Mouse (Mus musculus) macrophage (primary cell): ENCODE results near the gene Med13. TPM values are rescaled to one million over a fixed set of nuclear protein-coding genes. Genes with fewer than 3 reads are reported as not detected.

Experiments used
- H3K27ac ChIP-seq: fragments of 350-480 bp; formaldehyde crosslinking; 2 replicates; pipeline ENCODE4 v1.9.0; 2021
- H3K36me3 ChIP-seq: fragments of 350-480 bp; formaldehyde crosslinking; 2 replicates; pipeline ENCODE4 v1.9.0; 2021; ENCODE audit errors: inconsistent target
- H3K4me3 ChIP-seq: fragments of 350-480 bp; formaldehyde crosslinking; 2 replicates; pipeline ENCODE4 v1.9.0; 2021; ENCODE audit errors: inconsistent target
- H3K79me2 ChIP-seq: fragments of 350-480 bp; formaldehyde crosslinking; 2 replicates; pipeline ENCODE4 v1.9.0; 2021; ENCODE audit errors: inconsistent target
- WGBS: methylation state at CpG from one replicate; pipeline ENCODE4 v1.1.7; 2026; ENCODE audit warnings: inconsistent platforms; ENCODE audit not compliant: missing documents; 5-methylcytosine and 5-hydroxymethylcytosine counted together
- polyA plus RNA-seq: library from polyadenylated mRNA; stranded (reverse); fragments of 250-400 nt; gene quantifications from 3 replicates; pipeline ENCODE4 v1.2.4, GENCODE M21; 2018; ENCODE audit warnings: inconsistent platforms
- total RNA-seq, 78 experiments: library from RNA; depleted of rRNA; stranded (reverse); fragments of 250-400 nt; gene quantifications; 1 replicate in 9 of 78; 2 replicates in 24 of 78; 3 replicates in 43 of 78; 4 replicates in 2 of 78; pipeline ENCODE4 v1.2.4; 2018; ENCODE audit warnings: inconsistent platforms in 56 of 78

Gene Med13
- 100 to 1,000 TPM in 23 of 26 experiments, 10 to 100 TPM in 3; 94.3 to 231 (median 129) TPM for total RNA-seq (2018; cell fraction: chromatin; rRNA removed)
- total RNA-seq (2018; cell fraction: cytosol; rRNA removed): 10 to 100 TPM; 38.9 to 72.7 (median 46.9) TPM
- total RNA-seq (2018; cell fraction: nucleus; rRNA removed): 100 to 1,000 TPM in 15 of 26 experiments, 10 to 100 TPM in 11; 75.1 to 164 (median 108) TPM
- polyA plus RNA-seq: 16.0 to 22.3 TPM (median 17.4 TPM) in 3 replicates

GRCm38 (mm10) chr11:86356854-86357788 lies at the start of gene Med13:
TSS of gene Med13 (minus strand) at chr11:86357602.
- 1% methylated on average over 62 of the region's 81 CpGs for WGBS
- Histone ChIP-seq H3K79me2 (peaks cover 50% of the 10 kb centered on the region), H3K36me3 (no peaks in the 10 kb centered on the region; the same call in 1 of the 2 replicates)

DNA sequence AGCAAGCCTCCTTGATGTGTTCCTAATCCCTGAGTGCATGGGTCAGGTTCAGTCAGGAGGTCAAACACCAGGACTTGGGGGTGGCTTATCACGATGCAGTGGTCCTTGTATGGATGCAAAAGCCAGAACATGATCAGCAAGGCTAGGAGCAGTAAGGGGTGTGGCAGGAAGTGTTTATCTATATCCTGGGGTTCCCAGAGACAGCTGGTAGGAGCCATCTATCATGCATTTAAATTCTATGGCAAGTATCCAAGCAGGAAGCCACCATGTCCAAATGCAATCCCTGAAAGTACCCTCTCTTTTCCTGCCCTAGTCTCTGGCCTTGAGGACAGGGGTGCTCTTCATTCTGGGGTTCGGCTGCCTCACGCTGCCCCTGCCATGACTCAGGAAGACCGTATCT lies 47.2 kb upstream of the Med13 start:
- Histone ChIP-seq H3K36me3 (no peaks in the 10 kb centered on the region), H3K27ac (no peak overlapping the region), H3K79me2 (no peaks in the 10 kb centered on the region), H3K4me3 (no peak overlapping the region)
- 88% methylated on average over 4 of the region's 4 CpGs for WGBS

More at GRCm38 (mm10) chr11:86356854-86357788, at the start of gene Med13:
- H3K27ac ChIP-seq: peak within 1 kb of the TSS; percentile 73
- peak within 1 kb of the TSS; percentile 63 for H3K4me3 ChIP-seq

- no peaks in the 10 kb centered on the region for H3K79me2 ChIP-seq
- no peak overlapping the region for H3K4me3 ChIP-seq
- 93% methylated on average over 2 of the region's 2 CpGs for WGBS
- H3K27ac ChIP-seq: no peak overlapping the region
- no peaks in the 10 kb centered on the region for H3K36me3 ChIP-seq
These were observed 46.4 kb upstream of the Med13 start for GRCm38 (mm10) chr11:86403845-86404244.

DNA sequence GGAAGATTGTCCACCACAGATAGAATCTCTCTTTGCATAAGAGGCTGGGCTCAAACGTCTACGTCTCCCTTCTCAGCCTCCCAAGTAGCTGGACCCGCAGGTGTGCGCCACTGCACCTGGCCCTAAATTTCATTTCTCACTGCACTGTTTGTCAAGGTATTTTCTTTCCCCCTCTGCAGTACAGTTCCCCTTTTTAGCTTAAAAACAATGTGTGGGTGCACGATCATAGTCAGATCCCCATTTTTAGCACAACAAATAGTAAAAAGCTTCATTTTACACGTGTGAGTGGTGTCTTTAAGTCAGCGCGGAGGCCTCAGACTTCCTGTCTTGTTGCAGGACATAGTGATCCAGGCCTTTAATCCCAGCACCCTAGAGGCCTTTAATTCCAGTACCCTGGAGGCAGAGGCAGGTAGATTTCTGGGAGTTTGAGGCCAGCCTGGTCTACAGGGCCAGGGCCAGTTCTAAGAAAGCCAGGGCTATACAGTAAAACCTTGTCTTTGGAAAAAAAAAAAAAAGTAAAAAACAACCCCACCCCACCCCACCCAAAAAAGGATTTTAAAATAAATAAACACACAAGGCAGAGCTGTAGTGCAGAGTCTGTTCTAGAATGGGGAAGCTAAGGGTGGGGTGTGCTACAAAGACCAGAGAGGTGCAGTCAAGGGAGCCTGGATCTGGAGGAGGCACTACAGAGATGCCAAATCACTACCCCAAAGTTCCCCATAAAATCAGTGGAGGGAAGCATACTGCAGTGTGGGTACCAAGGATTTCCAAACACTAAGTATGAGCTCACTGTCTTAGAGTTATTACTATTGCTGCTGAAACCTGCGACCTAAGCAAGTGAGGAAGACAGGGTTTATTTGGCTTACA lies 42.1 kb upstream of the Med13 start:
- 43% methylated on average over 9 of the region's 9 CpGs for WGBS
- Histone ChIP-seq H3K27ac (no peak overlapping the region), H3K36me3 (no peaks in the 10 kb centered on the region)

GRCm38 (mm10) chr11:86396950-86397594 lies 39.7 kb upstream of the Med13 start:
- no peaks in the 10 kb centered on the region for H3K79me2 ChIP-seq
- H3K4me3 ChIP-seq: no peak overlapping the region
- no peaks in the 10 kb centered on the region for H3K36me3 ChIP-seq
- 37% methylated on average over 4 of the region's 5 CpGs for WGBS
- H3K27ac ChIP-seq: no peak overlapping the region

More for the DNA sequence above, 42.1 kb upstream of the Med13 start:
- Histone ChIP-seq H3K4me3 (no peak overlapping the region), H3K79me2 (no peaks in the 10 kb centered on the region)

- Histone ChIP-seq H3K27ac (no peak overlapping the region), H3K36me3 (no peaks in the 10 kb centered on the region), H3K4me3 (no peak overlapping the region), H3K79me2 (no peaks in the 10 kb centered on the region)
- 38% methylated on average over 2 of the region's 2 CpGs for WGBS
These were observed 39.1 kb upstream of the Med13 start for GRCm38 (mm10) chr11:86396518-86396917.

DNA sequence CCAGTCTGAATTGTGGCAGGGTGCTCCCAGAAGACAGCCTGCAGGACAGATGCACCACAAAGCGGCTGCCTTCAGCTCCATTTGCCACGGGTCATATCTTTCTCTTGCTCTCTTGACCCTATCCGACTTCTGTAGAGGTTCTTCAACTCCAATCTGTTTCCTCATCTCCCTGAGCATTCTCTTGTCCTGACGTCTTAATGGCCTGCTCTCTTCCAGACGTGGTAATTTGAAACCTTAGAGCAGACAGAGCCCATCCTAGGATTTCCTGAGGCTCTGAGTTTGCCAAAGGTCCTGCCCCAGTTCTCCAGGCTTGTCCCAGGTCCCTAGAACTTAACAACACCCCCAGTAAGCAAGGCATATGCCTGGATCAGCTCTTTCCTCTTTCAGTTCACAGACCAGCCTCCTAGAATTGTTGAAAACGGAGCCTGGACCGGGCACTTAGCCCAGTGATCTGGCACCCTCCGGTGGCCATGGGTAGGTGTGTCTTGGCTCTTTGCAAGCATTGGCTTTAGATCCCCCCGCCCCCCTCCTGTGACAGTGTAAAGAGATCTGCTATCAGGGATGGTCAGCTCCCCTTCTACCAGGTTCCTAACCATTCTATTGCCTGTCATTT lies 38.2 kb upstream of the Med13 start:
- Histone ChIP-seq H3K79me2 (no peaks in the 10 kb centered on the region), H3K4me3 (no peak overlapping the region), H3K36me3 (no peaks in the 10 kb centered on the region), H3K27ac (no peak overlapping the region)
- WGBS: 30% methylated on average over 9 of the region's 9 CpGs

- Histone ChIP-seq H3K36me3 (no peaks in the 10 kb centered on the region), H3K27ac (no peak overlapping the region), H3K4me3 (no peak overlapping the region), H3K79me2 (no peaks in the 10 kb centered on the region)
- 94% methylated on average over 4 of the region's 4 CpGs for WGBS
These were observed 37.7 kb upstream of the Med13 start for GRCm38 (mm10) chr11:86395100-86395499.

DNA sequence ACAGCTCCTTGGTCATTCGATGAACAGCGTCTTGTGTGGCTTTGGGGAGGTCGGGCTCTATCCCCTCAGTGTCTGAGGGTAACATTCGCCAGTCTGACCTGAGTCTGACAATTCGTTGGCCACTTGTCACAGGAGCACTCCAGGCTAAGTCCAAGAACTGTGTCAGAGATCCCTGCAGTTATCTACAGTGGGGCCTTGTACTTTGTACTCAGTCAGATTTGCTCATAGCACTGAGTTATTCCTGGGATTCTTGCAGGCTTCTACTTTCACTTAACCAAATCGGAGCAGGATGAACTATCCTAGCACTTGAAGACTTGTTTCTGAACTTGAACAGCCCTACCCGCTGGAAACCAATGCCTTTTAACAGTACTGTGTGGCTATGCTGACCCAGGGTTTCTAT lies 34.3 kb upstream of the Med13 start:
- Histone ChIP-seq H3K36me3 (no peaks in the 10 kb centered on the region), H3K4me3 (no peak overlapping the region), H3K79me2 (no peaks in the 10 kb centered on the region), H3K27ac (no peak overlapping the region)
- 93% methylated on average over 7 of the region's 7 CpGs for WGBS

GRCm38 (mm10) chr11:86390308-86390707 lies 32.9 kb upstream of the Med13 start:
- no peak overlapping the region for H3K4me3 ChIP-seq
- 100% methylated on average over 1 of the region's 1 CpGs for WGBS
- no peak overlapping the region for H3K27ac ChIP-seq
- no peaks in the 10 kb centered on the region for H3K36me3 ChIP-seq
- no peaks in the 10 kb centered on the region for H3K79me2 ChIP-seq

DNA sequence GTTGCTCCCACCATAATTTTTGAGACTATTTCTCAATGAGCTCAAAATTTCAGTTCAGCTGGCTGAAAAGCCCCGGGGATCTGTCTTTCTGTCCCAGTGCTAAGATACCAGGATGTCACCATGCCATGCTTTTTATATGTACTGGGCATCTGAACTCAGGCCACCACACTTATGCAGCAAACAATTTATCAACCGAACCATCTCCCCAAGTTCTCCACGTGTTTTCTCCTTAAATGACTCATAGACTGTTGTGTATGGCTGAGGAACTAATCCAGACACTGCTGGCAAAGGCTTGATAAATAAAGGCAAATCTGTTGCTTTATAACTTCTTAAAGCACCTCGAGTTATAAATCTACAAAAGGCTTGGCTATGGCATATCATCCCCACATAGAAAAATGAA lies 32.1 kb upstream of the Med13 start:
- H3K4me3 ChIP-seq: no peak overlapping the region
- 72% methylated on average over 4 of the region's 4 CpGs for WGBS
- no peaks in the 10 kb centered on the region for H3K79me2 ChIP-seq

DNA sequence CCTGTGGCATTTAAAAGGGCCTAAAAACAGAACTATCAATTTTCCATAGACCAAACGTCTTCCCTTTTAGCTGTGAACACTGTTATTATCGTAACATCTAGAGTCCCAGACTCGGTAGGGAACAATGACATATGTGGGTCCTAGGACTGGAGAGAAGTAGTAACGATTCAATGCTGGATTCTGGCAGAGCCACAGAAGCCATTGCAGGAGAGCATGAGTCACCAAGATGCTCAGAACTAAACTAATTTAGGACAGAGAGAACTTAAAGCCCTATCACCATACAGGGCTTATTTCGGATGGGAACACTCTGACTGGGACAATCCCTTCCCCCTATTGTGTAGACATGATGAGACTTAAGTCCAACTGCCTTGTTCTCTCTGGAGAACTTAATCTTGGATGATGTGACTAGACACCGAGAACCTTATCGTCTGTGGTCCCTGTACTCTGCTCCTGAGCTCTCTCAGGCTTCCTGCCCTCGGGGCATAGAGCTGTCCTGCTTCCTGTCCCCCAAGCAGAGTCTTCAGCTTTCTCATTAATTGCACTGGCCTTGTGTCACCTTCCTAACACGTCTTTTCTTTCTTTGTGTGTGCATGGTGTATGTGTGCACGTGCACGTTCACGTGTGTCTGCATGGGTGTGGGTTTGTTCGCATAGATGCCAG lies 31.5 kb upstream of the Med13 start:
- no peaks in the 10 kb centered on the region for H3K79me2 ChIP-seq
- H3K27ac ChIP-seq: no peak overlapping the region
- WGBS: 70% methylated on average over 13 of the region's 13 CpGs
- no peak overlapping the region for H3K4me3 ChIP-seq
- H3K36me3 ChIP-seq: no peaks in the 10 kb centered on the region

More for the DNA sequence above, 32.1 kb upstream of the Med13 start:
- Histone ChIP-seq H3K36me3 (no peaks in the 10 kb centered on the region), H3K27ac (no peak overlapping the region)

- H3K4me3 ChIP-seq: no peak overlapping the region
- H3K79me2 ChIP-seq: no peaks in the 10 kb centered on the region
- 95% methylated on average over 9 of the region's 9 CpGs for WGBS
- H3K27ac ChIP-seq: no peak overlapping the region
- H3K36me3 ChIP-seq: no peaks in the 10 kb centered on the region
These were observed 29.9 kb upstream of the Med13 start for GRCm38 (mm10) chr11:86387121-86387893.
